Mouse (Mus musculus): Measurements from ENCODE around the gene Zfp354b. TPM values are rescaled to one million over a fixed set of nuclear protein-coding genes. Genes with fewer than 3 reads are reported as not detected.

Gene Zfp354b
- total RNA-seq, 2 experiments from 2014 or later, result 1.8 TPM

DNA sequence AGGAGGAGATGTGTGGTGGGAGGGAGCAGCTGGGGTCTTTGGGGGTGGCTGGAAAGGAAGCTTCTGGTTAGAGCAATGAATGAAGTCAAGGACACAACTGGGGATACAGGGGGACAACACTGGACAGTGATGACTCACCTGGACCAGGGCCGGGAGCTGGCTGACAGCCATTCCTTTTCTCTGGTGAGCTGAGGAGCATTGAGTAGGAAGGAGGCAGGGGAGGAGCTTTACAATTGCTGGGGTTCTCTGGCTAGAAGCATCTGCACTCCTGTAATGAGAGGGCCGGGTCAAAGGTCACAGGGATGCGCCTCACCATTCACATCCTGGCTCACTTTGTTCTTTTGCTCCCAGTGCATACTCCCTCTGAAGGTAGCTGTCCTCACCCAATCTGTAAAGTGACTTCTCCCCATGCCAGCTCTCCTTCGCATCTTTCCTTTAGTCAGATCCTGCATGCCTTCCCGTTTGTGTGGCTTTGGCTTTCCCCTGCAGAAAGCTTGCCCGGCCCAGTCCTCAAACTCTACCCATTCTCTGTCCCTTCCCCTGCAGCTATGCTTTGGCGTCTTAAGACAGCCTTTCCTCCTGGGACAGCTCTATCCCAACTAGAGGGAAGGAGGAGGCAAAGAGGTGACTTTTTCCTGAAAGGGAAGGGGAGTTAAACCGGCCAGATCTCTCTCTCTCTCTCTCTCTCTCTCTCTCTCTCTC, 45.1 kb downstream of the Zfp354b start:
- DNase-seq (ENCODE audit: low spot score in 2 of 2), result no peak

DNA sequence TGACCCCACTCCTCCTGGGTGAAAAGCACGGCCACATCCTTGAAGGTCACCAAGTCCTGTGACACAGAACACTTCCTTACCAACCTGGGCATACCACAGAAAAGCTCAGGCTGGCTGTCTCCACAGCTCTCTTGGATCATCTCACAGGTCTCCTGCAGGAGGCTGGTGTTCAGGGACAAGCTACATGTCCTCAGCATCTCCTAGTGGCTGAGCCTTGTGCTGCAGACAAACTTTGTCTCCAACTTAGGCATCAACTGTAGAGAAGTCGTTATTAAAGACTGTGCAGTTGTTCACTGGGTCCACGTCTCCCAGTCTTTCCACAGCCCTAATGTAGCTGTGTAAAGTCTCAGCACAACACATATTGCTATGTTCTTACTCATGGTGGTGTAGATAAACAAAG, 47.7 kb downstream of the Zfp354b start:
- no peak for DNase-seq (ENCODE audit: low spot score in 2 of 2)

DNA sequence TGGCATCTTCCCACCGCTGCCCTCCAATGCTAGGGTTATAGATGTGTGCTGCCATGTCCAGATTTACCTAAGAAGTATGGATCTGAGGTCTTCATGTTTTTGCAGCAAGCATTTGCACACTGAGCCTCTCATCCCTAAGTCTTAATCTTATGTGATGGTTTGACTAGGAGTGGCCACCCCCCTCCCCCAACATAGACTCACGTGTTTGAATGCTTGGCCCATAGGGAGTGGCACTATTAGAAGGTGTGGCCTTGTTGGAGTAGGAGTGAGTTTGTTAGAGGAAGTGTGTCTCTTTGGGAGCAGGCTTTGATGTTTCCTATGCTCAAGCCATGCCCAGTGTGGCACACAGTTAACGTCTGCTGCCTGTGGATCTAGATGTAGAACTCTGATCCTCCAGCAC, 52.8 kb downstream of the Zfp354b start:
- no peak for DNase-seq (ENCODE audit: low spot score in 2 of 2)

Other genes with a start within 250 kb of the Zfp354b start
- 10 to 100 TPM; 20.5 to 25.4 TPM for gene Zfp354c, start 103.9 kb downstream of the Zfp354b start, total RNA-seq (2021)
- under 1 TPM; 0.91 to 0.96 TPM for gene Zfp879, start 90.1 kb downstream of the Zfp354b start, total RNA-seq (2021)
- not detected for gene Grm6, start 80.9 kb downstream of the Zfp354b start, total RNA-seq (2021)
- gene Zfp454, start 44.0 kb downstream of the Zfp354b start, total RNA-seq (2021), result 1 to 10 TPM; 2.5 to 3.0 TPM
- 1 to 10 TPM; 3.6 to 4.2 TPM for gene Zfp2, start 15.5 kb downstream of the Zfp354b start, total RNA-seq (2021)
- gene 4933414I15Rik, start 12.1 kb upstream of the Zfp354b start, total RNA-seq (2021), result not detected
- gene Prop1, start 22.1 kb upstream of the Zfp354b start, total RNA-seq (2021), result not detected
- not detected for gene Olfr1378, start 34.9 kb upstream of the Zfp354b start, total RNA-seq (2021)
- not detected for gene Olfr1377, start 50.3 kb upstream of the Zfp354b start, total RNA-seq (2021)
- not detected for gene Olfr51, start 72.0 kb upstream of the Zfp354b start, total RNA-seq (2021)
- gene Olfr54, start 82.6 kb upstream of the Zfp354b start, total RNA-seq (2021), result not detected
- not detected for gene Olfr1375, start 116.5 kb upstream of the Zfp354b start, total RNA-seq (2021)
- 1 to 10 TPM; 3.4 to 3.5 TPM for gene Zfp354a, start 127.6 kb upstream of the Zfp354b start, total RNA-seq (2021)